Mouse (Mus musculus): Measurements from ENCODE around the gene Cep135.

DNA sequence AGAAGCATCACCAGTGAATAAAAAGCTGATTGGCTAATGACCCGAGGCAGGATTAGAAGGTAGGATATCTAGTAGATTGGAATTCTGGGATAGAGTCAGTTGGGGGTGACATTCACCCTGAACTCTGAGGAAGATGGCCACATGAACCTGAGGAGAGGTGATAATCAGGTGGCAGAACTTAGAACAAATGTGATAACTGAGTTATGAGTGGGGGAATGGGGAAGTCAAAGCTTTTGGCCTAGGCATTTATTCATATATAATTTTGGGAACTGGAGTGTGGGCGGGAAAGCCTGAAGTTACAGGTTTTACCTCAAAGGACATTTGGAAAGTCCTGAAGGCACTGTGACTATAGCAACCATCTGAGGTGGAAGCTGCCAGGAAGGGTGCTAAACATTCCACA lies 3.1 kb upstream of the Cep135 start:
- no peak for TF ChIP-seq POLR2A (IDR thresholded peaks at IDR 0.05; ENCODE audit: insufficient read length, low read depth)
- no peak for TF ChIP-seq TCF3 (IDR thresholded peaks at IDR 0.05; ENCODE audit: insufficient read length, low read depth)
- no peak for TF ChIP-seq TCF12 (IDR thresholded peaks at IDR 0.05; ENCODE audit: insufficient read depth, poor library complexity, severe bottlenecking)
- TF ChIP-seq CEBPB (IDR thresholded peaks at IDR 0.05; ENCODE audit: insufficient read depth, poor library complexity, severe bottlenecking): no peak
- TF ChIP-seq SRF (IDR thresholded peaks at IDR 0.05; ENCODE audit: control insufficient read depth, insufficient read length, low read depth): no peak
- TF ChIP-seq MYOG (IDR thresholded peaks at IDR 0.05; ENCODE audit: control insufficient read depth in 1 of 3, insufficient read depth in 1 of 3, insufficient read length in 2 of 3, low read depth in 2 of 3): no peak
- TF ChIP-seq E2F4 (IDR thresholded peaks at IDR 0.05; ENCODE audit: insufficient read depth): no peak
- no peak for TF ChIP-seq USF1 (IDR thresholded peaks at IDR 0.05; ENCODE audit: low read depth)
- TF ChIP-seq MYOD1 (IDR thresholded peaks at IDR 0.05; ENCODE audit: control insufficient read depth in 1 of 3, insufficient read length in 2 of 3, low read depth in 2 of 3): no peak
- no peak for TF ChIP-seq REST (IDR thresholded peaks at IDR 0.05; ENCODE audit: insufficient read depth, insufficient read length)
